Mouse (Mus musculus): ENCODE results near the gene Atp6v0a4.

- TF ChIP-seq CTCF (IDR thresholded peaks at IDR 0.05; ENCODE audit: borderline replicate concordance, insufficient read depth, low read depth, low read length) (no peak), POLR2A (IDR thresholded peaks at IDR 0.05; ENCODE audit: borderline replicate concordance, insufficient read depth, low read length) (no peak)
These were observed 101.1 kb downstream of the Atp6v0a4 start for GRCm38 (mm10) chr6:38023284-38023683.
